Mouse (Mus musculus) ES-Bruce4 (cell line): ENCODE measurements around the gene Pdia2. TPM values are rescaled to one million over a fixed set of nuclear protein-coding genes. Genes with fewer than 3 reads are reported as not detected.
"Not testable (repeated sequence)": the region's sequence is repeated elsewhere in the genome, so short reads cannot be mapped to it uniquely, and the experiment has no call there.

Experiments used
- H3K27ac ChIP-seq: 2 replicates; pipeline ENCODE4 v1.5.1; 2012; ENCODE audit warnings: low read length, inconsistent platforms; ENCODE audit not compliant: insufficient read depth
- H3K27me3 ChIP-seq: 2 replicates; pipeline ENCODE4 v1.6.1; 2012; ENCODE audit warnings: mild to moderate bottlenecking, low read length, inconsistent platforms; ENCODE audit not compliant: control insufficient read depth, poor library complexity, insufficient read depth, severe bottlenecking
- H3K36me3 ChIP-seq: 2 replicates; pipeline ENCODE4 v1.6.1; 2012; ENCODE audit warnings: inconsistent platforms, mild to moderate bottlenecking, low read length, moderate library complexity; ENCODE audit not compliant: control insufficient read depth, poor library complexity, insufficient read depth, severe bottlenecking
- H3K4me1 ChIP-seq: one replicate; pipeline ENCODE4 v1.8.1; 2011; ENCODE audit warnings: low read length; ENCODE audit not compliant: control insufficient read depth, insufficient read depth
- H3K4me3 ChIP-seq: 2 replicates; pipeline ENCODE4 v1.5.1; 2011; ENCODE audit warnings: low read depth, mild to moderate bottlenecking, low read length
- H3K9ac ChIP-seq: 2 replicates; pipeline ENCODE4 v1.6.1; 2012; ENCODE audit warnings: low read depth, mild to moderate bottlenecking, inconsistent platforms; ENCODE audit not compliant: poor library complexity, severe bottlenecking
- H3K9me3 ChIP-seq: replicated peaks from 2 replicates; pipeline ENCODE4 v1.6.1; 2012; ENCODE audit warnings: mild to moderate bottlenecking, low read length, inconsistent platforms; ENCODE audit not compliant: control insufficient read depth, poor library complexity, insufficient read depth, severe bottlenecking
- CTCF ChIP-seq: IDR thresholded peaks from one replicate; pipeline ENCODE4 v1.8.1; 2011; ENCODE audit warnings: low read depth, low read length
- EP300 ChIP-seq: IDR thresholded peaks from 2 replicates; pipeline ENCODE4 v1.6.1; 2011; ENCODE audit warnings: low read depth, low read length; ENCODE audit not compliant: insufficient read depth
- POLR2A ChIP-seq: IDR thresholded peaks from one replicate; pipeline ENCODE4 v1.8.1; 2011; ENCODE audit warnings: low read length; ENCODE audit not compliant: insufficient read depth
- polyA plus RNA-seq: library from polyadenylated mRNA; stranded (reverse); fragments of >200 nt; gene quantifications from 2 replicates; pipeline ENCODE4 v1.2.4, GENCODE M21; 2011; ENCODE audit warnings: low read depth; ENCODE audit not compliant: missing spikeins, insufficient read depth, insufficient read length

The Pdia2 gene
- polyA plus RNA-seq, 1 experiment, result 0.43 TPM

- TF ChIP-seq CTCF, result no peak
- TF ChIP-seq EP300, result no peak
- no peak for TF ChIP-seq POLR2A
- H3K9ac ChIP-seq, result no peak overlapping the region
- no peaks in the 10 kb centered on the region for H3K27me3 ChIP-seq
- H3K27ac ChIP-seq, result no peak overlapping the region
- no peaks in the 10 kb centered on the region for H3K9me3 ChIP-seq
- H3K4me3 ChIP-seq, result no peak overlapping the region
- H3K36me3 ChIP-seq, result peaks cover 24% of the 10 kb centered on the region
- H3K4me1 ChIP-seq, result no peaks in the 10 kb centered on the region
These were observed 6.3 kb downstream of the Pdia2 start for GRCm38 (mm10) chr17:26192481-26193190.

GRCm38 (mm10) chr17:26191486-26191885, 7.4 kb downstream of the Pdia2 start:
- not testable (repeated sequence) for H3K4me1 ChIP-seq, H3K27me3 ChIP-seq, H3K4me3 ChIP-seq, H3K9me3 ChIP-seq, H3K9ac ChIP-seq, H3K27ac ChIP-seq
- H3K36me3 ChIP-seq, result peaks cover 28% of the 10 kb centered on the region

GRCm38 (mm10) chr17:26188091-26188805, 10.6 kb downstream of the Pdia2 start:
- H3K27me3 ChIP-seq, result no peaks in the 10 kb centered on the region
- no peak overlapping the region for H3K27ac ChIP-seq
- H3K36me3 ChIP-seq, result peaks cover 40% of the 10 kb centered on the region
- TF ChIP-seq EP300 (no peak), CTCF (no peak), POLR2A (no peak)
- no peak overlapping the region for H3K4me3 ChIP-seq
- no peak overlapping the region for H3K9ac ChIP-seq
- H3K9me3 ChIP-seq, result no peaks in the 10 kb centered on the region
- H3K4me1 ChIP-seq, result no peaks in the 10 kb centered on the region

- Histone ChIP-seq H3K4me1 (no peaks in the 10 kb centered on the region), H3K9ac (no peak overlapping the region), H3K27me3 (no peaks in the 10 kb centered on the region), H3K27ac (no peak overlapping the region), H3K36me3 (peaks cover 43% of the 10 kb centered on the region), H3K4me3 (no peak overlapping the region), H3K9me3 (no peaks in the 10 kb centered on the region)
- TF ChIP-seq CTCF (no peak), POLR2A (no peak), EP300 (no peak)
These were observed 11.3 kb downstream of the Pdia2 start for GRCm38 (mm10) chr17:26187592-26187991.

GRCm38 (mm10) chr17:26181179-26181578, 17.7 kb downstream of the Pdia2 start:
- Histone ChIP-seq H3K27ac (no peak overlapping the region), H3K36me3 (peaks cover 20% of the 10 kb centered on the region), H3K4me1 (no peaks in the 10 kb centered on the region), H3K9ac (no peak overlapping the region), H3K4me3 (no peak overlapping the region), H3K9me3 (no peaks in the 10 kb centered on the region), H3K27me3 (no peaks in the 10 kb centered on the region)
- TF ChIP-seq POLR2A, result no peak
- no peak for TF ChIP-seq CTCF
- TF ChIP-seq EP300, result no peak

- no peak overlapping the region for H3K27ac ChIP-seq
- H3K36me3 ChIP-seq, result peaks cover 18% of the 10 kb centered on the region
- no peaks in the 10 kb centered on the region for H3K27me3 ChIP-seq
- TF ChIP-seq EP300 (no peak), CTCF (no peak), POLR2A (no peak)
- no peak overlapping the region for H3K9ac ChIP-seq
- H3K4me1 ChIP-seq, result no peaks in the 10 kb centered on the region
- H3K4me3 ChIP-seq, result no peak overlapping the region
- H3K9me3 ChIP-seq, result no peaks in the 10 kb centered on the region
These were observed 20.3 kb downstream of the Pdia2 start for GRCm38 (mm10) chr17:26178611-26179010.
